Mouse (Mus musculus) CH12.LX (cell line): ENCODE measurements around the gene Cwc27. TPM values are rescaled to one million over a fixed set of nuclear protein-coding genes. Genes with fewer than 3 reads are reported as not detected.

Source experiments
- DNase-seq: peaks from one replicate; pipeline ENCODE4 v3.0.0-alpha.2; 2013; ENCODE audit errors: extremely low read depth
- H3K27ac ChIP-seq: 2 replicates; pipeline ENCODE4 v1.5.1; 2012; ENCODE audit warnings: low read depth, mild to moderate bottlenecking, control low read depth, moderate library complexity; ENCODE audit not compliant: insufficient read depth
- H3K27me3 ChIP-seq: replicated peaks from 2 replicates; pipeline ENCODE3; 2012; ENCODE audit warnings: inconsistent platforms
- H3K36me3 ChIP-seq, 2 experiments: replicated peaks in 1 of 2; 2 replicates each; pipeline versions ENCODE3 to v1.6.1; 2012; ENCODE audit warnings: inconsistent platforms in 1 of 2, low read length in 1 of 2, mild to moderate bottlenecking in 1 of 2, mixed read lengths in 1 of 2, moderate library complexity in 1 of 2; ENCODE audit not compliant: control insufficient read depth in 1 of 2, insufficient read depth in 1 of 2
- H3K4me1 ChIP-seq, 2 experiments: 2 replicates each; pipeline ENCODE4 v1.6.1; 2012; ENCODE audit warnings: inconsistent platforms in 1 of 2, moderate library complexity in 1 of 2; ENCODE audit not compliant: insufficient read depth in 2 of 2, control insufficient read depth in 1 of 2
- H3K4me2 ChIP-seq: 2 replicates; pipeline ENCODE4 v1.6.1; 2012; ENCODE audit warnings: low read depth, mild to moderate bottlenecking, control low read depth; ENCODE audit not compliant: poor library complexity, insufficient read depth, severe bottlenecking
- H3K4me3 ChIP-seq, 3 experiments: fragments of 150-350 bp in 1 of 3; sonication (generic) in 1 of 3; replicated peaks in 1 of 3; 2 replicates each; pipeline versions ENCODE3 to v1.5.1; 2011 to 2012; ENCODE audit warnings: low read depth in 2 of 3, low read length in 2 of 3, mild to moderate bottlenecking in 2 of 3, moderate library complexity in 2 of 3, control low read depth in 1 of 3, improper control_type of control experiment in 1 of 3, inconsistent platforms in 1 of 3, mixed read lengths in 1 of 3; ENCODE audit not compliant: poor library complexity in 1 of 3
- H3K79me2 ChIP-seq: replicated peaks from 2 replicates; pipeline ENCODE4 v1.6.1; 2012; ENCODE audit warnings: mild to moderate bottlenecking, moderate library complexity; ENCODE audit not compliant: control insufficient read depth, poor library complexity, insufficient read depth, severe bottlenecking; ENCODE audit errors: extremely low read depth
- H3K9ac ChIP-seq: 2 replicates; pipeline ENCODE4 v1.6.1; 2012; ENCODE audit warnings: low read depth, mild to moderate bottlenecking, control low read depth, moderate library complexity; ENCODE audit not compliant: insufficient read depth
- H3K9me3 ChIP-seq: replicated peaks from 2 replicates; pipeline ENCODE3; 2012; ENCODE audit warnings: low read length, inconsistent platforms, mixed read lengths
- BHLHE40 ChIP-seq: IDR thresholded peaks from 2 replicates; pipeline ENCODE4 v1.6.1; 2011; ENCODE audit warnings: mild to moderate bottlenecking, low read depth, low read length, improper control_type of control experiment
- CHD1 ChIP-seq: IDR thresholded peaks from 2 replicates; pipeline ENCODE4 v1.6.1; 2012; ENCODE audit warnings: low read depth, low read length, improper control_type of control experiment, inconsistent platforms
- CHD2 ChIP-seq: IDR thresholded peaks from 2 replicates; pipeline ENCODE4 v1.6.1; 2011; ENCODE audit warnings: low read length, improper control_type of control experiment
- CTCF ChIP-seq, 2 experiments: IDR thresholded peaks in 1 of 2; conservative IDR thresholded peaks in 1 of 2; 2 replicates each; pipeline ENCODE4 v1.5.1; 2011 to 2012; ENCODE audit warnings: low read depth in 2 of 2, low read length in 2 of 2, improper control_type of control experiment in 1 of 2, inconsistent platforms in 1 of 2, mild to moderate bottlenecking in 1 of 2, moderate library complexity in 1 of 2
- E2F4 ChIP-seq: IDR thresholded peaks from 2 replicates; pipeline ENCODE4 v1.6.1; 2011; ENCODE audit warnings: low read depth, low read length, improper control_type of control experiment; ENCODE audit not compliant: insufficient replicate concordance
- ELF1 ChIP-seq: IDR thresholded peaks from 2 replicates; pipeline ENCODE4 v1.6.1; 2014; ENCODE audit warnings: low read depth, mild to moderate bottlenecking, inconsistent platforms, low read length, improper control_type of control experiment
- EP300 ChIP-seq: IDR thresholded peaks from 2 replicates; pipeline ENCODE4 v1.6.1; 2011; ENCODE audit warnings: low read length, improper control_type of control experiment
- ETS1 ChIP-seq: conservative IDR thresholded peaks from 2 replicates; pipeline ENCODE4 v1.6.1; 2012; ENCODE audit warnings: low read depth, mild to moderate bottlenecking, inconsistent platforms, low read length, improper control_type of control experiment, moderate library complexity
- GABPA ChIP-seq: IDR thresholded peaks from 2 replicates; pipeline ENCODE4 v1.6.1; 2012; ENCODE audit warnings: low read depth, low read length, improper control_type of control experiment, inconsistent platforms; ENCODE audit not compliant: insufficient replicate concordance
- HCFC1 ChIP-seq: IDR thresholded peaks from 2 replicates; pipeline ENCODE4 v1.6.1; 2012; ENCODE audit warnings: low read depth, mild to moderate bottlenecking, inconsistent platforms, low read length, improper control_type of control experiment
- IRF4 ChIP-seq: IDR thresholded peaks from 2 replicates; pipeline ENCODE4 v1.6.1; 2014; ENCODE audit warnings: low read depth, mild to moderate bottlenecking, inconsistent platforms, low read length, improper control_type of control experiment
- JUN ChIP-seq: IDR thresholded peaks from 2 replicates; pipeline ENCODE4 v1.6.1; 2011; ENCODE audit warnings: low read depth, mild to moderate bottlenecking, low read length, improper control_type of control experiment, moderate library complexity; ENCODE audit not compliant: insufficient read depth
- JUND ChIP-seq: conservative IDR thresholded peaks from 2 replicates; pipeline ENCODE4 v1.6.1; 2011; ENCODE audit warnings: low read depth, low read length, improper control_type of control experiment
- MAFK ChIP-seq: IDR thresholded peaks from 2 replicates; pipeline ENCODE4 v1.6.1; 2011; ENCODE audit warnings: low read length, improper control_type of control experiment; ENCODE audit not compliant: insufficient replicate concordance
- MAX ChIP-seq: IDR thresholded peaks from 2 replicates; pipeline ENCODE4 v1.6.1; 2011; ENCODE audit warnings: low read length, improper control_type of control experiment
- MAZ ChIP-seq: IDR thresholded peaks from 2 replicates; pipeline ENCODE4 v1.6.1; 2012; ENCODE audit warnings: low read depth, mild to moderate bottlenecking, inconsistent platforms, low read length, improper control_type of control experiment, moderate library complexity
- MEF2A ChIP-seq: IDR thresholded peaks from 2 replicates; pipeline ENCODE4 v1.6.1; 2014; ENCODE audit warnings: low read depth, mild to moderate bottlenecking, inconsistent platforms, low read length, improper control_type of control experiment, borderline replicate concordance
- MXI1 ChIP-seq: IDR thresholded peaks from 2 replicates; pipeline ENCODE4 v1.6.1; 2011; ENCODE audit warnings: mild to moderate bottlenecking, low read depth, low read length, improper control_type of control experiment
- MYC ChIP-seq: IDR thresholded peaks from 2 replicates; pipeline ENCODE4 v1.6.1; 2011; ENCODE audit warnings: low read depth, mild to moderate bottlenecking, improper control_type of control experiment, low read length
- NELFE ChIP-seq: IDR thresholded peaks from 2 replicates; pipeline ENCODE4 v1.6.1; 2011; ENCODE audit warnings: low read depth, low read length, improper control_type of control experiment
- NRF1 ChIP-seq: IDR thresholded peaks from 2 replicates; pipeline ENCODE4 v1.6.1; 2014; ENCODE audit warnings: low read depth, mild to moderate bottlenecking, inconsistent platforms, low read length, improper control_type of control experiment, moderate library complexity
- PAX5 ChIP-seq: IDR thresholded peaks from 2 replicates; pipeline ENCODE4 v1.6.1; 2012; ENCODE audit warnings: low read length, inconsistent platforms, mixed read lengths
- POLR2A ChIP-seq: IDR thresholded peaks from 2 replicates; pipeline ENCODE4 v1.6.1; 2011; ENCODE audit warnings: low read depth, mild to moderate bottlenecking, improper control_type of control experiment, low read length
- POLR2AphosphoS2 ChIP-seq: IDR thresholded peaks from 2 replicates; pipeline ENCODE4 v1.6.1; 2011; ENCODE audit warnings: low read depth, low read length, improper control_type of control experiment
- RAD21 ChIP-seq: IDR thresholded peaks from 2 replicates; pipeline ENCODE4 v1.6.1; 2011; ENCODE audit warnings: low read depth, mild to moderate bottlenecking, low read length, improper control_type of control experiment, moderate library complexity
- RCOR1 ChIP-seq: conservative IDR thresholded peaks from 2 replicates; pipeline ENCODE4 v1.6.1; 2012; ENCODE audit warnings: low read depth, mild to moderate bottlenecking, inconsistent platforms, low read length, improper control_type of control experiment
- SIN3A ChIP-seq: IDR thresholded peaks from 2 replicates; pipeline ENCODE4 v1.6.1; 2012; ENCODE audit warnings: low read length, improper control_type of control experiment, inconsistent platforms
- SMC3 ChIP-seq: IDR thresholded peaks from 2 replicates; pipeline ENCODE4 v1.6.1; 2011; ENCODE audit warnings: low read depth, low read length, improper control_type of control experiment
- TBP ChIP-seq: conservative IDR thresholded peaks from 2 replicates; pipeline ENCODE4 v1.6.1; 2011; ENCODE audit warnings: low read depth, low read length, improper control_type of control experiment
- TCF12 ChIP-seq: IDR thresholded peaks from 2 replicates; pipeline ENCODE4 v1.6.1; 2014; ENCODE audit warnings: low read depth, mild to moderate bottlenecking, inconsistent platforms, low read length, improper control_type of control experiment
- UBTF ChIP-seq: IDR thresholded peaks from 2 replicates; pipeline ENCODE4 v1.6.1; 2012; ENCODE audit warnings: low read depth, mild to moderate bottlenecking, inconsistent platforms, low read length, improper control_type of control experiment, moderate library complexity
- USF1 ChIP-seq: IDR thresholded peaks from 2 replicates; pipeline ENCODE4 v1.6.1; 2014; ENCODE audit warnings: low read depth, mild to moderate bottlenecking, inconsistent platforms, low read length, improper control_type of control experiment
- ZC3H11A ChIP-seq: IDR thresholded peaks from 2 replicates; pipeline ENCODE4 v1.6.1; 2012; ENCODE audit warnings: low read depth, mild to moderate bottlenecking, inconsistent platforms, low read length, improper control_type of control experiment
- ZKSCAN1 ChIP-seq: IDR thresholded peaks from 2 replicates; pipeline ENCODE4 v1.6.1; 2012; ENCODE audit warnings: low read depth, inconsistent platforms, low read length, improper control_type of control experiment, borderline replicate concordance
- ZMIZ1 ChIP-seq: IDR thresholded peaks from 2 replicates; pipeline ENCODE4 v1.6.1; 2012; ENCODE audit warnings: low read depth, mild to moderate bottlenecking, inconsistent platforms, low read length, improper control_type of control experiment
- ZNF384 ChIP-seq: IDR thresholded peaks from 2 replicates; pipeline ENCODE4 v1.6.1; 2012; ENCODE audit warnings: low read depth, low read length, improper control_type of control experiment, inconsistent platforms
- dilution Hi-C: fragments of 300-500 bp; cut with MboI; formaldehyde crosslinking; loops from 2 replicates; pipeline ENCODE4 v1.14.3; 2020; ENCODE audit warnings: low sequenced_read_pairs; ENCODE audit not compliant: extremely low pct_unique_long_range_greater_than_20kb, extremely low pct_ligation_motif_present
- in situ Hi-C: fragments of 300-500 bp; cut with MboI; formaldehyde crosslinking; loops from 3 replicates; pipeline ENCODE4 v1.14.3; 2019; ENCODE audit warnings: low sequenced_read_pairs, low pct_ligation_motif_present, low pct_unique_long_range_greater_than_20kb, mixed read lengths
- polyA plus RNA-seq: library from polyadenylated mRNA; unstranded; fragments of >175 nt; gene quantifications from 2 replicates; pipeline ENCODE4 v1.2.1, GENCODE M21; 2012; ENCODE audit warnings: low read depth; ENCODE audit not compliant: insufficient read length
- total RNA-seq, 2 experiments: library from RNA; depleted of rRNA; stranded (reverse); fragments of 300-350 nt in 1 of 2; fragments of >200 nt in 1 of 2; gene quantifications; 2 replicates each; pipeline ENCODE4 v1.2.3; 2012 to 2014

The Cwc27 gene
- total and polyA plus RNA-seq, 3 experiments: 24.9 to 38.4 (median 26.0) TPM

DNA sequence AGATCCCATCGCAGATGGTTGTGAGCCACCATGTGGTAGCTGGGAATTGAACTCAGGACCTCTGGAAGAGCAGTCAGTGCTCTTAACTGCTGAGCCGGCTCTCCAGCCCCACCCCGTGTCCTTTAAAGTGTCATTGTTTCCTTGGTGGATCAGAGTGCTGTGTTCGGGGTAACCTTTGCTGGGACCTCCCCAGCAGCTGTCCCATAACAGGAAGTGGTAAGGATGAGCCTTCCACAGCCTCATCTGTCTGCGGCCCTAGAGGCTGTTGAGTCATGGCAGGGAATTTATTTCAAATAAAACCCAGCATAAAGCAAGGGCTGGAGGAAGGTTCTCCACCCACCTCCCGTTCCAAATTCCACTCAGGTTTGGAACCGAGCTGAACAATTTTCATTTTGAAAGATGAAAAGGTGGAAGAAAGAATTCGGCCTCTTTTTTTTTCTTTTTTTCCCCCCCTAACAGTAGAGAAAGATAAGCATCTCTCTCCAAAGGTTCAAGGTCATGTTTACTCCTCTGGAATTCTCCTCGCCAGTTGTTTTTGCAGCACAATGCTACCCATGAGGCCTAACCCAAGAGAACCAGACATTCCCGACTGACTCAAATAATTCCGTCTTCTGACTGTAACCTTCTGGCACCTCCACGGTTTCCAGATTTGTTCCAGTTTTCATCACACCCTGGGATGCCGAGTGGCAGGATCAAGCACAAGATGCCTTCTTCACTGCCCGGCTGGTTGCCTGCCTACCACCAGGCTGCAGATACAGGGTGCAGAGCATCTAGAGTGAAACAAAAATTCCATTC lies 210.0 kb downstream of the Cwc27 start:
- H3K4me3 ChIP-seq: no peak overlapping the region
- H3K9ac ChIP-seq: no peak overlapping the region
- no peaks in the 10 kb centered on the region for H3K27me3 ChIP-seq
- TF ChIP-seq MAZ: no peak
- TF ChIP-seq ZKSCAN1: no peak
- peak; percentile 63 for TF ChIP-seq ETS1
- TF ChIP-seq TBP: no peak
- TF ChIP-seq MYC: no peak
- TF ChIP-seq GABPA: no peak
- no peak for TF ChIP-seq MXI1
- no peak for TF ChIP-seq ZC3H11A
- no peak for TF ChIP-seq E2F4
- TF ChIP-seq MAX: no peak
- no peak for TF ChIP-seq USF1
- no peak for TF ChIP-seq UBTF
- no peak for TF ChIP-seq NELFE
- TF ChIP-seq MAFK: no peak
- peak; percentile 31; the same call in 1 of the 2 replicates for TF ChIP-seq SMC3
- TF ChIP-seq MEF2A: 0 out of 2 replicates have a peak, but pooled peaks have one; percentile 21
- no peak for TF ChIP-seq JUN
- TF ChIP-seq BHLHE40: no peak
- no peak for TF ChIP-seq POLR2A
- TF ChIP-seq NRF1: no peak
- TF ChIP-seq ZNF384: no peak
- TF ChIP-seq CHD2: no peak
- TF ChIP-seq PAX5: no peak
- TF ChIP-seq JUND: no peak
- TF ChIP-seq POLR2AphosphoS2: no peak
- TF ChIP-seq SIN3A: no peak
- TF ChIP-seq CTCF (conservative IDR thresholded peaks at IDR 0.05 in 1 of 2, IDR thresholded peaks at IDR 0.05 in 1 of 2; ENCODE audit: low read depth in 2 of 2, low read length in 2 of 2): peak in 1 of 2 experiments; percentile 41; a peak in 2 of 4 replicates
- peak; percentile 50; the same call in 1 of the 2 replicates for TF ChIP-seq ELF1
- peak; percentile 33 for TF ChIP-seq RAD21
- TF ChIP-seq ZMIZ1: no peak
- TF ChIP-seq CHD1: no peak
- TF ChIP-seq EP300: no peak
- no peak for TF ChIP-seq TCF12
- no peak for TF ChIP-seq IRF4
- no peak for TF ChIP-seq RCOR1
- no peak for TF ChIP-seq HCFC1
- H3K79me2 ChIP-seq: no peaks in the 10 kb centered on the region
- no peak overlapping the region for H3K4me2 ChIP-seq
- H3K4me1 ChIP-seq: peaks cover 0 to 21% of the 10 kb centered on the region in 2 experiments; a peak in 3 of 4 replicates
- no peaks in the 10 kb centered on the region for H3K9me3 ChIP-seq
- DNase-seq: peak; percentile 76
- in situ Hi-C loops (loop anchor here (25.0 kb wide), 2 partner anchors 330 to 345 kb away; no protein-coding TSS in a partner anchor), dilution Hi-C loops (no loop called here)
- no peak overlapping the region for H3K27ac ChIP-seq
- no peaks in the 10 kb centered on the region for H3K36me3 ChIP-seq
